Mouse (Mus musculus) hindbrain, embryonic 14.5 days (tissue): Measurements from ENCODE around the gene Zfand5. TPM values are rescaled to one million over a fixed set of nuclear protein-coding genes. Genes with fewer than 3 reads are reported as not detected.
"Not testable (repeated sequence)": the region's sequence is repeated elsewhere in the genome, so short reads cannot be mapped to it uniquely, and the experiment has no call there.

Source experiments
- ATAC-seq: fragments of 200-750 bp; cut with Nextera tagmentation; 2 replicates; pipeline ENCODE4 v1.8.0; 2017; ENCODE audit warnings: moderate number of reproducible peaks, mild to moderate bottlenecking, moderate TSS enrichment, moderate library complexity; ENCODE audit not compliant: low FRiP score
- DNase-seq: peaks from one replicate; pipeline ENCODE4 v3.0.0-alpha.2; 2015; ENCODE audit warnings: low spot score
- H3K27ac ChIP-seq: fragments of 300-500 bp; sonication (generic); 2 replicates; pipeline ENCODE4 v1.5.1; 2014; ENCODE audit warnings: mild to moderate bottlenecking, moderate library complexity
- H3K27me3 ChIP-seq: fragments of 300-500 bp; sonication (generic); 2 replicates; pipeline ENCODE4 v1.6.1; 2014; ENCODE audit warnings: mild to moderate bottlenecking, low read length, mixed read lengths; ENCODE audit not compliant: control insufficient read depth, insufficient read depth
- H3K36me3 ChIP-seq: fragments of 300-500 bp; sonication (generic); replicated peaks from 2 replicates; pipeline ENCODE4 v1.6.1; 2014; ENCODE audit not compliant: control insufficient read depth, insufficient read depth
- H3K4me1 ChIP-seq: fragments of 300-500 bp; sonication (generic); replicated peaks from 2 replicates; pipeline ENCODE4 v1.6.1; 2014; ENCODE audit warnings: antibody characterized with exemption, low read length, mixed read lengths; ENCODE audit not compliant: control insufficient read depth, insufficient read depth
- H3K4me2 ChIP-seq: fragments of 300-500 bp; sonication (generic); replicated peaks from 2 replicates; pipeline ENCODE4 v1.6.1; 2014; ENCODE audit warnings: mild to moderate bottlenecking, moderate library complexity
- H3K4me3 ChIP-seq: fragments of 300-500 bp; sonication (generic); replicated peaks from 2 replicates; pipeline ENCODE4 v1.5.1; 2014; ENCODE audit warnings: mild to moderate bottlenecking, low read length
- H3K9ac ChIP-seq: fragments of 300-500 bp; sonication (generic); 2 replicates; pipeline ENCODE4 v1.6.1; 2014
- H3K9me3 ChIP-seq: fragments of 300-500 bp; sonication (generic); 2 replicates; pipeline ENCODE4 v1.6.1; 2016; ENCODE audit warnings: low read length; ENCODE audit not compliant: control insufficient read depth
- WGBS: fragments of 180-500 bp; shearing (Covaris S2); extraction: QIAGEN DNeasy Blood & Tissue Kit; methylation state at CpG from one replicate; pipeline ENCODE4 v1.1.7; 2014; 5-methylcytosine and 5-hydroxymethylcytosine counted together
- polyA plus RNA-seq: library from polyadenylated mRNA; unstranded; fragments of >200 nt; fragmentation: Nextera tagmentation; extraction: Ambion mirVana; gene quantifications from 2 replicates; pipeline ENCODE4 v1.2.1, GENCODE M21; 2014

Gene Zfand5
- 206 and 212 TPM in 2 replicates for polyA plus RNA-seq

- H3K36me3 ChIP-seq: peaks cover 7% of the 10 kb centered on the region
- H3K4me2 ChIP-seq: peak within 1 kb of the TSS; percentile 75
- H3K4me3 ChIP-seq: peak within 1 kb of the TSS; percentile 99
- H3K27me3 ChIP-seq: no peaks in the 10 kb centered on the region
- H3K4me1 ChIP-seq: peaks cover 25% of the 10 kb centered on the region
- no peaks in the 10 kb centered on the region for H3K9me3 ChIP-seq
- H3K27ac ChIP-seq: peak within 1 kb of the TSS; percentile 100
- ATAC-seq: peak; percentile 95
- under 1% methylated on average over 100 of the region's 118 CpGs for WGBS
- peak; percentile 99 for DNase-seq
- peak within 1 kb of the TSS; percentile 99 for H3K9ac ChIP-seq
Observed at GRCm38 (mm10) chr19:21271741-21272654, at the start of gene Zfand5. TSS of gene Zfand5 (plus strand) at chr19:21272278.

GRCm38 (mm10) chr19:21227131-21227530, 44.9 kb upstream of the Zfand5 start:
- ATAC-seq (no peak), DNase-seq (no peak)
- H3K27me3 ChIP-seq: no peaks in the 10 kb centered on the region
- H3K9ac ChIP-seq: no peak overlapping the region
- H3K4me3 ChIP-seq: no peak overlapping the region
- H3K9me3 ChIP-seq: no peaks in the 10 kb centered on the region
- no peaks in the 10 kb centered on the region for H3K4me1 ChIP-seq
- H3K4me2 ChIP-seq: no peak overlapping the region
- no peak overlapping the region for H3K27ac ChIP-seq
- H3K36me3 ChIP-seq: no peaks in the 10 kb centered on the region
- 82% methylated on average over 4 of the region's 4 CpGs for WGBS

GRCm38 (mm10) chr19:21227754-21228153, 44.3 kb upstream of the Zfand5 start:
- Histone ChIP-seq H3K9me3 (no peaks in the 10 kb centered on the region), H3K9ac (no peak overlapping the region), H3K4me1 (no peaks in the 10 kb centered on the region), H3K27me3 (no peaks in the 10 kb centered on the region), H3K36me3 (no peaks in the 10 kb centered on the region), H3K27ac (no peak overlapping the region), H3K4me3 (no peak overlapping the region), H3K4me2 (no peak overlapping the region)
- ATAC-seq (no peak), DNase-seq (no peak)
- 39% methylated on average over 2 of the region's 2 CpGs for WGBS

GRCm38 (mm10) chr19:21248730-21249129, 23.3 kb upstream of the Zfand5 start:
- not testable (repeated sequence) for H3K4me1 ChIP-seq, H3K9me3 ChIP-seq
- 91% methylated on average over 2 of the region's 2 CpGs for WGBS

GRCm38 (mm10) chr19:21253846-21254245, 18.2 kb upstream of the Zfand5 start:
- WGBS: 77% methylated on average over 2 of the region's 2 CpGs
- no peaks in the 10 kb centered on the region for H3K27me3 ChIP-seq
- no peak for ATAC-seq

More at GRCm38 (mm10) chr19:21248730-21249129, 23.3 kb upstream of the Zfand5 start:
- not testable (repeated sequence) for DNase-seq, H3K27ac ChIP-seq, H3K4me3 ChIP-seq, H3K36me3 ChIP-seq, H3K9ac ChIP-seq, H3K27me3 ChIP-seq, H3K4me2 ChIP-seq, ATAC-seq

GRCm38 (mm10) chr19:21255920-21256319, 16.2 kb upstream of the Zfand5 start:
- no peak overlapping the region for H3K27ac ChIP-seq
- ATAC-seq (no peak), DNase-seq (no peak)
- no peak overlapping the region for H3K9ac ChIP-seq
- no peaks in the 10 kb centered on the region for H3K4me1 ChIP-seq
- H3K4me3 ChIP-seq: no peak overlapping the region
- WGBS: 77% methylated on average over 3 of the region's 3 CpGs
- no peaks in the 10 kb centered on the region for H3K9me3 ChIP-seq
- no peak overlapping the region for H3K4me2 ChIP-seq
- H3K36me3 ChIP-seq: no peaks in the 10 kb centered on the region
- no peaks in the 10 kb centered on the region for H3K27me3 ChIP-seq

More at GRCm38 (mm10) chr19:21253846-21254245, 18.2 kb upstream of the Zfand5 start:
- Histone ChIP-seq H3K4me2 (no peak overlapping the region), H3K36me3 (no peaks in the 10 kb centered on the region), H3K9me3 (no peaks in the 10 kb centered on the region), H3K4me3 (no peak overlapping the region), H3K27ac (no peak overlapping the region), H3K4me1 (no peaks in the 10 kb centered on the region), H3K9ac (no peak overlapping the region)
- DNase-seq: peak; percentile 19

GRCm38 (mm10) chr19:21259453-21259852, 12.6 kb upstream of the Zfand5 start:
- Histone ChIP-seq H3K27ac (no peak overlapping the region), H3K4me1 (no peaks in the 10 kb centered on the region), H3K4me3 (no peak overlapping the region), H3K27me3 (no peaks in the 10 kb centered on the region), H3K9ac (no peak overlapping the region), H3K4me2 (no peak overlapping the region), H3K9me3 (no peaks in the 10 kb centered on the region), H3K36me3 (no peaks in the 10 kb centered on the region)
- ATAC-seq: no peak
- WGBS: 85% methylated on average over 2 of the region's 2 CpGs
- DNase-seq: no peak

GRCm38 (mm10) chr19:21260280-21260679, 11.8 kb upstream of the Zfand5 start:
- DNase-seq (no peak), ATAC-seq (no peak)
- no peak overlapping the region for H3K27ac ChIP-seq
- H3K36me3 ChIP-seq: no peaks in the 10 kb centered on the region
- H3K9me3 ChIP-seq: no peaks in the 10 kb centered on the region
- H3K9ac ChIP-seq: no peak overlapping the region
- H3K4me3 ChIP-seq: no peak overlapping the region
- H3K4me1 ChIP-seq: no peaks in the 10 kb centered on the region
- no peaks in the 10 kb centered on the region for H3K27me3 ChIP-seq
- no peak overlapping the region for H3K4me2 ChIP-seq

GRCm38 (mm10) chr19:21271186-21271585, 892 bp upstream of the Zfand5 start:
- H3K4me1 ChIP-seq: peaks cover 17% of the 10 kb centered on the region
- peak overlapping the region; percentile 99 for H3K4me3 ChIP-seq
- peak overlapping the region; percentile 100 for H3K27ac ChIP-seq
- no peaks in the 10 kb centered on the region for H3K27me3 ChIP-seq
- peak overlapping the region; percentile 99 for H3K9ac ChIP-seq
- DNase-seq (peak; percentile 49), ATAC-seq (no peak)
- WGBS: 24% methylated on average over 8 of the region's 8 CpGs
- H3K4me2 ChIP-seq: peak overlapping the region; percentile 75
- no peaks in the 10 kb centered on the region for H3K36me3 ChIP-seq
- H3K9me3 ChIP-seq: no peaks in the 10 kb centered on the region
